Mouse (Mus musculus) mouse trophoblast stem cell (cell line): ENCODE data around the gene Bhlhe40.

Experiments used
- in situ Hi-C, 2 experiments: fragments of 300-500 bp; cut with MseI, MboI; formaldehyde crosslinking; loops; 2 replicates in 1 of 2; 3 replicates in 1 of 2; pipeline ENCODE4 v1.15.1; 2025

The Bhlhe40 gene

DNA sequence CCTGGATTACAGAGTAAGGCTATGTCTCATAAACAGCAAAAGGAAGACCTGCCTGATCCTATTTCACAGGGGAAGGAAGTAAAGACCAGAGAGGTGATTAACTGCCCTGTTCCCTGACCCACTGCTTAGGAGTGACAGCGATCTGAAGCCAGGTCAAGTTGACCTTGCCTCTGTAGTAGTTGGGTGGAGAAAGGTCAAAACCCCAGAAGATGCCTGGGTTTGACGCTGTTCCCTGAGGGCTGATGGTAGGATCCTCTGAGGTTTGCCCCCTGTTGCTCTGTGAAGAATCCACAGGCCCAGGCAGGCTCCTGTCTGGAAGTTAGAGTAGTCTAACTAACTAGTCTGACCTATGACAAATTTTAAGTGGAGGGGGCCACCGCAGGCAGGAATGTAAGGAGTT lies 26.5 kb downstream of the Bhlhe40 start:
- in situ Hi-C loops = no loop called here

DNA sequence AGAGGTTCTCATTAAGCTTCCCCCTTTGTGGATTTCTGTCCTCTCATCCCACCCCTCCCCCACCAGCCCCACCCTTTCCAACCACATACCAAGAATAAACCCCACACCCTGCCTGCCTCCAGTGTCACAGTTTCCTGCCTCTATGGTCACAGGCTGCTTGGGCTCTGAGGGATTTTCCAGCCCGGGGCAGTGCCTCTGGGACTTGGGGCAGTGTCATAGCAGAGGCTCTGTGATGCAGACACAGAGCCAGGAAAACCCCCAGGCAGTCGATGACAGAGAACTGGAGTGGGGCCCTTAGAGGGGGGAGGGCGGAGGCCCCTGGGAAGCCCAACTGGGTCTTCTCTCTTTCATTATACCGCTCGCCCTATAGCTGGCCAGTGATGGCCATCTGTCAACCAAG lies 27.9 kb downstream of the Bhlhe40 start:
- in situ Hi-C loops = no loop called here

DNA sequence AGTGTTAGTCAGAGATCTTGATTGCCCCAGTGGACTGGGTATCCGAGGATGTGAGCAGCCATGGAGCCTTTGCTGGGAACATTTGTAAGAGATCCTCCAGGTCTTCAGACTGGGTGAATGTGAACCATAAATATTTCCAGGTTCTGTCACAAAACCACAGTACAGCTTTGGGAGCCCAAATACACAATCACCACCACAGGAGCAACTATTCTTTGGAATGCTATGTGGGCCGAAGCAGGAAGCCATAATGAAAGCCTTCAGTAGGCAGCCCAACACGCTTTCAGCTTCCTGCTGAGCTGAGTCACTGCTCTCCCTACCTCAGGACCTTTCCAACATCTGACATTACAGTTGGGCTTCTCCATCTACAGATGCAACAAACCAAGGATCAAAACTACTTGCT lies 32.6 kb downstream of the Bhlhe40 start:
- in situ Hi-C loops = no loop called here

DNA sequence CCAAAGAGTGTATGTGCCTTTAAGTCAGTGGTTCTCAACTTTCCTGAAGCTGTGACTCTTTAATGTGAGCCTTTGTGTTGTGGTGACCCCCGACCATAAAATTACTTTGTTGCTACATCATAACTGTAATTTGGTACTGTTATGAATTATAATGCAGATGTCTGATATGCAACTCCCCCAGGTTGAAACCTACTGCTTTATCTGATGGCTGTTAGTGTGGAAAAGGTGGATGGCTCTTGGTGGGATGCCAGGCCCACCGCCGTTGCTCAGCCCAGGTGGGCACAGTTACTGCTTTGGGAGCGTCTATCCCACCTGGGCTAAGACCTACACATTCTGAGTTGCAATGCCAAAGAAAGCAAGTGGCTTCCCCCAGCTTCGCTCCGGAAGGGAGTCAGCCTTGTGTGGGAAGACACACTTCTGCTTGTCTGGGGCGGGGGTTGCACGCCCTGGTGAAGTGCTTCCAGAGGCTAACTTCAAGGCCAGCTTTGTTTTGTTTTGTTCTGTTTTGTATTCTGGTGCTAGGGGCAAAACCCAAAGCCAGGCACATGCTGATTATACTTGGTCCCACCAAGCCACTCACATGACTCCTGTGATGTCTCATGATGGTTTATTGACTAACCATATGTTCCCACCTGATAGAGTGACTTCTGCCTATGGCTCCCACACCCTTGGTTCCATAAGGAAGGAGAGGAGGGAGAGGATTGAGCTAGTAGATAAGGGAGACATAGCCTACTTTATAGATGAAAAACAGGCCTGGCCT lies 34.7 kb downstream of the Bhlhe40 start:
- in situ Hi-C loops = no loop called here

DNA sequence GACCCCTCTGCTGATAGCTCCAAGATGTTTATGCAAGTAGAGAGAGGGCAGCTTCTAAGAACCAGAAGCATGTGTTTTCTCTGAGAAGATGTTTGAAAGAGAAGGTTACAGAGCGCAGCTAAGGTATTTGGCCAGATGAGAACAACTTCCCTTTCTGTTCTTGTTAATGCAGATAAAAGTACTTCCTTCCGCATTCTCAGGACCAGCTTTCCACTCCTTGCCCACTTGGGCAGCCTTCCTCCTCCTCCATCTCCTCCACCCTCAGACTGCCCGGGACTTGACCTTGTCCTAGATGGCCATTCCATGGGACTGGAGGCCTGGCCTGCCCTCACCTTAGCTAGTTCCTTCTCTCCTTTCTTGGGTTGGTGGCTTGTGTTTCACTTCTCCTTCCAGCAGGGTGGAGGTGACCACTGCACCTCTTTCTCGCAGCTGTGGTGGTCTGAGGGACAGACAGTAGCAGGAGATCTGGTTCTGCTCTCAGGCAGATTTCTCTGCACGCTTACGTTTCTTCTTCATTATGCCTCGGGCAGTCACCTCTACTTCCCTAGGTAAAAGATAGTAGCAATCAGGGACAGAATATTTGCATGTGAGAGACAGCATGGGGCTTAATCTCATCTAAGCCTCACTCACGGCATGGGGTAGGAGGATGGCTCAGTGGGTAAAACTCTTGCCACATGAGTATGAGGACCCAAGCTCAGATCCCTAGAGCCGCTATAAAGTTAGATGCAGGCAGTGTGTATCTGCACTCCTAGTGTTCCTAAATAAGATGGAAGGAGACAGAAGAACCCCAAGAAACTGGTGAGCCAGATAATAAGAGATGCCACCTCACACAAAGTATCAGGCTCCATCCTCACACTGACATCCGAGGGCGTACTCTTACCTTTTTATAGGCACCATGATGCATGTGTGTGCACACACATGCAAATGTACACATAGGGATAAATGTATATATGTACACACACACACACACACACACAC lies 35.7 kb downstream of the Bhlhe40 start:
- in situ Hi-C loops = no loop called here

DNA sequence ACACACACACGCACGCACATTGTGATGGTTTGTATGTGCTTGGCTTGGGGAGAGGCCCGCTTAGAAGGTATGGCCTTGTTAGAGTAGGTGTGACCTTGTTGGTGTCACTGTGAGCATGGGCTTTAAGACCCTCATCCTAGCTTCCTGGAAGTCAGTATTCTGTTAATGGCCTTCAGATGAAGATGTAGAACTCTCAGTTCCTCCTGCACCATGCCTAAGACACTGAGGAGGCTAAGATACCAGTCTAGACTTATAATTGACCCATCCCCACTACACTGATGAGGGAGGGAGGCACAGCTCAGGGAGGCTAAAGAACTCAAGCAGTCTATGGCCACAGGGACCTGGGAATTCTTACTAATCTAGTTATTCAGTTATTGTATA lies 36.4 kb downstream of the Bhlhe40 start:
- in situ Hi-C loops = no loop called here

DNA sequence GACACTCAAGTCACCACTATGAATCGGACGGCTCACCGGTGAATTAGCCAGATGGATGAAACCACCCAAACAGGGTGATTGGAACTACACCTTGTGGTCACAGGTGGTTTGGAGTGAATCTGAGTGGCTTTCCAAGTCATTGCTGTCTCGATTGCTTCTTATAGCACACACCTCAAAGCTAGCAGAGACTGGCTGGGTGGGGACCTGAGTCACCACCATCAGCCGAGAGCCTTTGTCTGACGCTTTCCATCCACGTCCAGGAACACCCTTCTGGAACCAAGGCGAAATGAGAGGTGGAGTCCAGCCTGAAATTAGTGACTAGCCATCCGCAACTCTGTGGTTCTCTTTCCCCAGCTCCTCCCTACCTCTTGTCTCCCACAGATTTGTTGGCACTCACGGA lies 36.9 kb downstream of the Bhlhe40 start:
- in situ Hi-C loops = no loop called here

DNA sequence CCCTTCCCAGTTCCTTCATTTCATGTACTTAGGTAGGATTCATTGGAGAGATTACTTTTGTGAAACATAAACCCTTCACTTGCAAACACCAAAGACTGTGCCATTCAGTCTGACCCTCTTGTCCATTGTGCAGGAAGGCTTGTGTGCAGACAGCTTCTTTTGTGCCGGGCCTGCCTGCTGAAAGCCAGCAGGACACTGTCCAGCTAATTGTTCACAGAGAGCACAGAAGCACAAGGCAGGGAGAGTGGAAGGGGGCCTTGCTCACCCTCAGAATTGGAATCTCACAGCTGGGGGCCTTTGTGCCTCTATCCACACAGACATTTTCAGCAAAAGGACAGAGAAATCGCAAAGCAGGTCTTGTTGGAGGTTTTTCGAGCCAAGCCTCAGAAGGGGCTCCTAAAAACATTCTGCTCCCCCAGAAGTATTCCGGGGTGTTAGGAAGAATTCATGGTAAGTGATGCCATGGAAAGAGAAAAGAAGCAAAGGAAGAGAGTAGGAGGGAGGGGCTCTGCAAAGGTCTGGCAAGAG lies 38.0 kb downstream of the Bhlhe40 start:
- in situ Hi-C loops = no loop called here

DNA sequence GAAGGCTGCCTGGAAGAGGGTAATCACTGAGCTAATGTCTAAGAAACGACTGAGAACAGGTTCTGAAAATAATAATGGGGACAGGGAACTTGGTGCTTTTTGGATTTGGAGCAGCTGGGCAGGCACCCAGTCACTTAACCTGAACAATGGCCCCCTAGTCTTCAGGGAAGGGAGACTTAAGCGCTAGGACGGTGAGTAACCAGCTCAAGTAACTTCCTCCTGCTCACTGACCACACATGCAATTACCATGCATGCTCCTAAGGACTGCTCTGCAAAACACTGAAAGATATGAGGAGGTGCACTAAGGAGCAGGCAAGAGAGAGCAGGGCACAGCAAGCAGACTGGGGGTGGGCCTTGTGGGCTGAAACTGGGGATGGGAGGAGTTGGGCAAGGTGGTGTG lies 39.2 kb downstream of the Bhlhe40 start:
- in situ Hi-C loops = no loop called here

DNA sequence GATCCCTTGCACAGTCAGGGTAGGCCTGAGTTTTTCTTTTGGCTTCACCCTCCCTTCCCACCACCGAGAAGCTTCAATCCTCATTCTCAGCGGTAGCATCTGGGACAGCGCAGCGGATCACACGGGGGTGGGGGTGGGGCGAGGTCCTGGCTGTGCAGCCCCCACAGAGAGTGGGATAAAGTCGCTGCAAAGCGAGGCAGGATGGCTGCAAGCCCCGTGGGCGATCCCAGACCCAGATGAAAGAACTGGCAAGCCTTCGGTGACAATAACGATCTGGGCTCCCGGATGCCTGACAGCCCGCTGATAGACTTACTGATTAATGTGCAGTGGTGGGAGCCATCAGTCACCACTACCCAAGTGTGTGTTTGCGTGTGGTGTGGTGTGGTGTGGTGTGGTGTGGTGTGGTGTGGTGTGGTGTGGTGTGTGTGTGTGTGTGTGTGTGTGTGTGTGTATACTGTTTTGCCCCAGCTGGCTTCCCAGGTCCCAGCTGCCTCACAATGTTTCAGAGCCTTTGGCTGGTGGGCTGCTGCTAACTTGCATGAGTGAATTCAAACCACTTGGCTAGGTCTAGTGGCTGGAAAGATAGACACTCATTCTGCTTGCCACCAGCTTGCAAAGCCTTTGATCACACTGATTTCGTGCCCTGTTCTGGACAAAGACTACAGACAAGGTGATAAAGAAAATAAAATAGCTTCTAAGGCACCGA lies 40.4 kb downstream of the Bhlhe40 start:
- in situ Hi-C loops = no loop called here

DNA sequence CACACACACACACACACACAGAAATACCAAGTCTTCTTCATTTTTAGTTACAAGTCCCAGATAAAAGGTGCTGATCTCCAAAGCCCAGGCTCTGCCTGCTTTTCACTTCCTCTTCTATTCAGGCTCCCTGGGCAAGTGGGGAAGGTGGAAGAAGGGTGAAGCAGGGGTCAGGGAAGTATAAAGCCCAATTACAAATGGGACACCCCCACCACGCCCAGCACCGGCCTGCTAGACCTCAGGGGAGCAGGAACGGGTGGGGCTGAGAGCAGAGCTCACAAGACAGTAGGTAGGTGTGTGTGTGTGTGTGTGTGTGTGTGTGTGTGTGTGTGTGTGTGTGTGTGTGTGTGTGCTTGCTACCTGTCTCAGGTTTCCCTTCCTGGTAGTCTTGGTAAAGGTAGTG lies 42.2 kb downstream of the Bhlhe40 start:
- in situ Hi-C loops = no loop called here

DNA sequence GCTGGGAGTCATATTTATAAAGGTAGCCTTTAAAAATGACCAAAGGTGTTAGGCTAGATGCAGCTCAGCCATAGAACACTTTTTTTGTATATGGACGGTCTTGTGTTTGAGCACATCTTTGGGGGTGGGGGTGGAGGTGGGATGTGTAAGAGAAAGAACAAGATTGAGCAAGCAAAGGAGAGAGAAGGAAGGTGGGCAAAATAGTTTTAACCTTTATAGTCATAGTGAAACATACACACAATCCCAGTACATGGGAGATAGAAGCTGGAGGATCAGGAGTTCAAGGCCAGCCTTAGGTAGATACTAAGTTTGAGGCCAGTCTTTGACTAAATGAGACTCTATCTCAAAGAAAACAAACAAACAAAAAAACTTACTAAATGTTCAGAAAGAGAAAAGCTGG lies 42.7 kb downstream of the Bhlhe40 start:
- in situ Hi-C loops = no loop called here

DNA sequence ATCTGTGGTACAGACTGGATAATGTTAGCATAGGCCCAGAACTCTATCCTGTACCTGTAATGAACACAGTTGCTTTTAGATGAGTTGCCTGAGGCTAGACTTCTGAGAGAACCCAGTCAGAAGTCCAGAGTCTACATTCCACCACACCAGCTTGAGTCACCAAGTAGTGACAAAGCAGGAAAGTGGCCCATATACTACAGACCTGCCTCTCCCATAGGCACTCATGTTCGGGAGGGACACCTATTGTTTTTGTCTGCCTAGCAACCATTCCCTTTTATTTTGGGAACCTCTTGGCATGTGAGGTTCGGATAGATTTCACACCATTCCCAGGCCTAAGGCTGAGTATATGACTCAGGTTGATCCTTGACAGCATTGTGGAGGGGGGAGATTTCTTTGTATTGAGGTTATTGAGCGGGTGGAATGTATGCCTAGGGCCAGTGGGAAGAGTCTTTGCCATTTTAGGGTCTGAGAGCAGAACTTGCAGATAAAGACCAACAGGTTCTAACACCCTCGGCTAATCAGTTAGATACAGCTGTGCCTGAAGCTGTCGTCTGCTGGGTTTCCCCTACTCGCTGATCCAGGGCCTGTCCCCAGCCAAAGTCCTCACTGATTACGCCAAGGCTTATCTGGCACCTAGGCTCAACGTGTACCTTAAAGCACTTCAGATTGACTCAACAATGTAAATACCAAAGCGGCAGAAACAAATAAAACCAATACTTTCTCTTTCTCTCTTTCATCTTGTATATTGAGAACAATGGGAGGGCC lies 44.1 kb downstream of the Bhlhe40 start:
- in situ Hi-C loops = no loop called here

DNA sequence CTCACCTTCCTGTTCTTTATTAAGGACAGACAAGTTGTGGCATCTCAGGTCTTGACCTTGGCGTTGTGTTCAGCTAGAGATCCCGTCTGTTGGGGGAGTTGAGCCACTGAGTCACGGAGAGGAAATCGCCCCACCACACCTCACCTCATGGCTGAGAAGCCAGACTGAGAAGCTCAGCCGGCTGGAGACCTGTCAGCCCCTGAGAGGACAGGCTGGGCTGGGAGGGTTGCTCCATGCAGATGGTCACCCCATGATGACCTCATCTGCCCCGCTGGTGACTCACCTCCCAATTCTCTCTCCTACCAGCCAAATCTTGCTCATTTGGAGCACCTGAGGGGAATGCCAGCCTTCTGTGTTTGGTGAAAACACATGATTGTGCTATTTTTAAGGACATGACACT lies 45.5 kb downstream of the Bhlhe40 start:
- in situ Hi-C loops = no loop called here

DNA sequence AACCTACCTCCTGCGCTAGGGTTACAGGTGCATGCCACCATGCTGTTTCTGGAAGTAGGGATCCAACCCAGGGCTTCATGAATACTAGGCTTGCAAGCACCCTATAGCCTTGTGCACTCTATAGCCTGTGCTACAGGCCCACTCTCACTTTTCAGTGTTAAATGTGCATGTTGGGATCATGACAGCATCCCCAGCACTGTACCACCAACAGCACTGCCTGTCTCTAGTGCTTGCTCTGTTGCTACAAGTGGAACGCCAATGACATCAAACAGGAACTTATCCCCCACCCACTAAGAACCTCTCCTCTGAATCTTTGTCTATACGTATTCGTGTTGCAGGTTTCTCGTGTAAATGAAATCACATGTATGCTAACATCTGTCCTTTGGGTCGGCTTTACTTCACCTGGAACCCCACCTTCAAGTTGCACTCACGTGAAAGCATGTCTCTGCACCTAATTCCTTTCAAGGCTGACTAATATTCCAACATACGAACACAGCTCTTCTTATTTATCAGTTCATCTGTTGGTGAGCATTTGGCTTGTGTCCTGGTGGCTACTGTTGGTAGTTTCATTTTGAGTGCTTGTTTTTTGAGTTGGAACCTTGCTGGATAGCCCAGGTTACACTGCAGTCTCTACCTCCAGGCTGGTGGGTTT lies 46.7 kb downstream of the Bhlhe40 start:
- in situ Hi-C loops = no loop called here

DNA sequence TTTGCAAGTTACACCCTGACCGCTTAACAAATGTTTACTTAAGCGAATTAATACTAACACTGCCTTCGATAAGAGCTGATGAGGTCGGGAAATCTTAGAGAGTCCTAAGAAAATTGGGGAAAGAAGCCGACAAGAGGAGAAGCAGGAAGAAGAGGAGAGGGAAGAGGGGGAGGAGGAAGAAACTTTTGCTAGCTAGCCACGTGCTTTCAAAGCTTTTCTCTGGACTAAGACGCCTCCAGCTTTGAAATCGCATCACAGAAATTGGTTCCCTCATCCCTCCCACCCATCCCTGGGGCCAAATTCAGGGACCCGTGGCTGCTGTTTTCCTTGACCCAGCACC lies 48.7 kb downstream of the Bhlhe40 start:
- in situ Hi-C loops = no loop called here

DNA sequence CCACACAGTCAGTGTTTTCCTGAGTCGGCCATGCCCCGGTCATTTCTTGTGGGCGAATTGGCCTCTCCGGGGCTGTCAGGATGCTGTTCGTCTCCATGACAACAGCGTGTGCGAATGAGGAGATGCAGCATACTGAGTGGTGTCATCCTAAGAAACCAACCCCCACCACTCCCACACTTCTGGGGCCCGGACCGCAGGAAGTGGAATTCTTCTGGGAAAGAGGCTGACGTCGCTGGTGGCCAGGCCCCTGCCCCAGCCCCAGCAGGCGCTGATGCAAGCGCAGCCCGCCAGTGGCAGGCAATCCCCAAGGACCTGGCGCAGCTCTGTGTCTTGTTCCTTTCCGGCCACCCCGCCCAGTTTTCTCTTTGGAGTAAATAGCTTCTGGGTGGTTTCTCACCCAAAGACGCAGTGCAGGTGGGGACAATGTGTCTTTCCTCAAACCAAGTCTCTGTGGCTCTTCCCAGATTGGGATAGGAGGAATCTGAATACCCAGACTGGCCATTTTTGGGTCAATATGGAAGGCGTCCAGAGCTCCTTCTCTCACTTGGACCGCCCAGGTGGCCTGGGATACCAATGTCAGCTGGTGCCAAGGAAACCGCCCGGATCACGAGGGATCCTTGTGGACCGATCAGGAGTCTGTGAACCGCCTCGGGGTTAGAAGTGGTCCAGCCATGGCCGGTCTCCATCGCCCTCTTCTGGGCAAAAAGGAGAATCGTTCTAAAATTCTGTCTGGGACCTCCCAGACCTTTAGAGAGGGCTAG lies 49.2 kb downstream of the Bhlhe40 start:
- in situ Hi-C loops = loop anchor here (10.0 kb wide), 2 partner anchors 285 to 295 kb away; no protein-coding TSS in a partner anchor

DNA sequence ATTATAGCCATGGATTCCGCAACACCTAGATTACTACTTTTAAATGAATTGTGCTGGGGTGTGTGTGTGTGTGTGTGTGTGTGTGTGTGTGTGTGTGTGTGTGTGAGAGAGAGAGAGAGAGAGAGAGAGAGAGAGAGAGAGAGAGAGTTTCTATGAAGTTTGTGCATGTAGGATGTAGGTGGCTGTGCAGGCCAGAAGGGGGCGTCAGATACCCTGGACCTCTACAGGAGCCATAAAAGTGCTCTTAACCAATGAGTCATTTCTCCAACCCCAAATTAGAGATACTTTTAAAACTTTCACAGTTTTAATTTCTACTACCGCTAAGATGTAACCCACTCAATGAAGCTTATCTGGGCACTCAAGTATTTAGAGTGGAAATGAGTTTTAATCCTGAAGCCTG lies 50.2 kb downstream of the Bhlhe40 start:
- in situ Hi-C loops = loop anchor here (10.0 kb wide), 2 partner anchors 286 to 296 kb away; no protein-coding TSS in a partner anchor

DNA sequence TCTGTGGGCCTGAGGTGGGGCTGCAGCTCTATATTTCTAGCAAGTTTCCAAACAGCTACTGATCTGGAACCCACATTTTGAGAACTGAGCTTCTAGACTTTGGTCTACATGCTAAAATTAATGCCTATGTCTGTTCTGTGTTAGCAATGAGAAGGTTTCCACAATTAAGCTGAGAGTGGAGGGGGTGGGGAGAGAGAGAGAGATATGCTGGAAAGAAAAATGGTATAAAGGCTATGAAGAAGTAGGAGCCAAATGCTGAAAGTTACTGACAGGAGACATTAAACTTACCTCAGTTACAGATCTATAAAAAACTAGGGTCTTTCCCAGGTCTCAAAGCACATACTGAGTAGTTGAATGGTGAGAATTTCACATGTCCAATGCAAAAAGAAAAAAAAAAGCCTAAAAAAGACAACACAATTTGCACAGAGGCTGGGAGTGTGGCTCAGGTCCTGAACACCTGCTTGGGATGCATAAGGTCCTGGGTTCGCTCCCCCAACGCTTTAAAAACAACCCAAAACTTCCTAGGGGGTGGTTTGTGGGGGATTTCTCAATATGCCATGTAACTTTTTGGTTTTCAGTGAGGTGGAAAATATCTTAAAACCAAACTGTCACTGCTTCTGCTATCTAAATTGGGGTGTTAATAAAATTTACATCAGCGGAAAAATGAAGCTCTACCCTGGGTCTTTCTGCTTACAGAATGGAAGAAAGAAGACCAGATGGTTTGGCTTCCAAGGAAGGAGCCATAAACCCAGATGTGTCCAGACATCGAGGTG lies 50.9 kb downstream of the Bhlhe40 start:
- in situ Hi-C loops = loop anchor here (10.0 kb wide), 2 partner anchors 287 to 297 kb away; no protein-coding TSS in a partner anchor
